Mouse (Mus musculus) heart, postnatal 0 days (tissue): ENCODE measurements at regions not wholly inside any gene's neighbourhood (a gene's known extent, or its start where the extent isn't known, plus 50 kb on each side); places are given as distances from the start of the nearest gene placed in this dataset.

Source experiments
- ATAC-seq: fragments of 200-750 bp; cut with Nextera tagmentation; 2 replicates; pipeline ENCODE4 v1.8.0; 2017; ENCODE audit warnings: low read depth, moderate number of reproducible peaks, moderate library complexity; ENCODE audit not compliant: insufficient read depth
- DNase-seq: peaks from one replicate; pipeline ENCODE4 v3.0.0-alpha.2; 2016; ENCODE audit warnings: low spot score
- H3K27ac ChIP-seq: fragments of 300-500 bp; sonication (generic); 2 replicates; pipeline ENCODE4 v1.5.1; 2014; ENCODE audit warnings: low read depth, mild to moderate bottlenecking
- H3K27me3 ChIP-seq: fragments of 300-500 bp; sonication (generic); 2 replicates; pipeline ENCODE4 v1.6.1; 2014; ENCODE audit warnings: low read length, mixed read lengths; ENCODE audit not compliant: control insufficient read depth, insufficient read depth
- H3K36me3 ChIP-seq: fragments of 300-500 bp; sonication (generic); replicated peaks from 2 replicates; pipeline ENCODE4 v1.6.1; 2014; ENCODE audit warnings: low read length, mixed read lengths; ENCODE audit not compliant: control insufficient read depth, insufficient read depth
- H3K4me1 ChIP-seq: fragments of 300-500 bp; sonication (generic); 2 replicates; pipeline ENCODE4 v1.6.1; 2014; ENCODE audit warnings: antibody characterized with exemption; ENCODE audit not compliant: control insufficient read depth, insufficient read depth
- H3K4me2 ChIP-seq: fragments of 300-500 bp; sonication (generic); 2 replicates; pipeline ENCODE4 v1.6.1; 2014; ENCODE audit warnings: low read depth, mild to moderate bottlenecking, low read length, moderate library complexity
- H3K4me3 ChIP-seq: fragments of 300-500 bp; sonication (generic); 2 replicates; pipeline ENCODE4 v1.5.1; 2014; ENCODE audit warnings: low read depth, low read length
- H3K9ac ChIP-seq: fragments of 300-500 bp; sonication (generic); replicated peaks from 2 replicates; pipeline ENCODE4 v1.6.1; 2014; ENCODE audit warnings: low read depth, low read length, mixed read lengths
- H3K9me3 ChIP-seq: fragments of 300-500 bp; sonication (generic); replicated peaks from 2 replicates; pipeline ENCODE4 v1.6.1; 2016; ENCODE audit warnings: low read length; ENCODE audit not compliant: control insufficient read depth
- CTCF ChIP-seq: IDR thresholded peaks from 2 replicates; pipeline ENCODE4 v1.5.1; 2016; ENCODE audit warnings: antibody characterized with exemption, control low read depth, low read depth
- EP300 ChIP-seq: IDR thresholded peaks from 2 replicates; pipeline ENCODE4 v1.6.1; 2016; ENCODE audit warnings: antibody characterized with exemption, low read depth
- WGBS: fragments of 180-500 bp; shearing (Covaris S2); extraction: QIAGEN DNeasy Blood & Tissue Kit; methylation state at CpG from one replicate; pipeline ENCODE4 v1.1.7; 2014; 5-methylcytosine and 5-hydroxymethylcytosine counted together

- Histone ChIP-seq H3K4me3 (no peak overlapping the region), H3K27ac (no peak overlapping the region), H3K9ac (no peak overlapping the region), H3K4me1 (peaks cover 10% of the 10 kb centered on the region; the same call in 1 of the 2 replicates), H3K36me3 (no peaks in the 10 kb centered on the region), H3K9me3 (no peaks in the 10 kb centered on the region), H3K4me2 (no peak overlapping the region), H3K27me3 (no peaks in the 10 kb centered on the region)
- no peak for ATAC-seq
- 69% methylated on average over 4 of the region's 4 CpGs for WGBS
- no peak for TF ChIP-seq EP300
- no peak for TF ChIP-seq CTCF
- DNase-seq = no peak
Observed at GRCm38 (mm10) chr12:54309874-54310273, 106.2 kb upstream of the Egln3 start.

- no peak for DNase-seq
- TF ChIP-seq EP300 = no peak
- no peak for TF ChIP-seq CTCF
- WGBS = 85% methylated on average over 6 of the region's 6 CpGs
Observed at GRCm38 (mm10) chr12:54309219-54309618, 105.6 kb upstream of the Egln3 start.

GRCm38 (mm10) chr12:54305135-54305630, 101.5 kb upstream of the Egln3 start:
- 80% methylated on average over 9 of the region's 9 CpGs for WGBS
- TF ChIP-seq EP300 (no peak), CTCF (no peak)
- no peaks in the 10 kb centered on the region for H3K4me1 ChIP-seq
- ATAC-seq (no peak), DNase-seq (no peak)
- no peak overlapping the region for H3K4me2 ChIP-seq
- H3K4me3 ChIP-seq = no peak overlapping the region
- no peak overlapping the region for H3K9ac ChIP-seq
- H3K27me3 ChIP-seq = no peaks in the 10 kb centered on the region
- H3K27ac ChIP-seq = no peak overlapping the region
- no peaks in the 10 kb centered on the region for H3K36me3 ChIP-seq
- no peaks in the 10 kb centered on the region for H3K9me3 ChIP-seq

More at GRCm38 (mm10) chr12:54309219-54309618, 105.6 kb upstream of the Egln3 start:
- Histone ChIP-seq H3K27ac (no peak overlapping the region), H3K4me3 (no peak overlapping the region), H3K27me3 (no peaks in the 10 kb centered on the region), H3K36me3 (no peaks in the 10 kb centered on the region), H3K4me2 (no peak overlapping the region), H3K9ac (no peak overlapping the region), H3K9me3 (no peaks in the 10 kb centered on the region), H3K4me1 (peaks cover 10% of the 10 kb centered on the region; the same call in 1 of the 2 replicates)
- ATAC-seq = no peak

- ATAC-seq (no peak), DNase-seq (no peak)
- H3K4me3 ChIP-seq = no peak overlapping the region
- no peak overlapping the region for H3K9ac ChIP-seq
- H3K36me3 ChIP-seq = no peaks in the 10 kb centered on the region
- TF ChIP-seq EP300 = no peak
- H3K9me3 ChIP-seq = no peaks in the 10 kb centered on the region
- WGBS = 81% methylated on average over 8 of the region's 8 CpGs
- no peak overlapping the region for H3K27ac ChIP-seq
- H3K27me3 ChIP-seq = no peaks in the 10 kb centered on the region
- H3K4me2 ChIP-seq = no peak overlapping the region
- no peaks in the 10 kb centered on the region for H3K4me1 ChIP-seq
Observed at GRCm38 (mm10) chr12:54303746-54304145, 100.1 kb upstream of the Egln3 start.

GRCm38 (mm10) chr12:54299506-54299905, 95.8 kb upstream of the Egln3 start:
- H3K4me2 ChIP-seq = no peak overlapping the region
- ATAC-seq = no peak
- no peak overlapping the region for H3K27ac ChIP-seq
- no peaks in the 10 kb centered on the region for H3K36me3 ChIP-seq
- H3K4me1 ChIP-seq = no peaks in the 10 kb centered on the region
- no peak overlapping the region for H3K9ac ChIP-seq
- no peak overlapping the region for H3K4me3 ChIP-seq
- DNase-seq = no peak
- H3K27me3 ChIP-seq = no peaks in the 10 kb centered on the region
- WGBS = 58% methylated on average over 5 of the region's 5 CpGs
- no peaks in the 10 kb centered on the region for H3K9me3 ChIP-seq
- TF ChIP-seq CTCF (no peak), EP300 (no peak)

GRCm38 (mm10) chr12:54293248-54293647, 89.6 kb upstream of the Egln3 start:
- ATAC-seq (no peak), DNase-seq (no peak)
- Histone ChIP-seq H3K9ac (no peak overlapping the region), H3K27ac (no peak overlapping the region), H3K4me2 (no peak overlapping the region), H3K4me3 (no peak overlapping the region), H3K36me3 (no peaks in the 10 kb centered on the region), H3K9me3 (no peaks in the 10 kb centered on the region), H3K27me3 (no peaks in the 10 kb centered on the region), H3K4me1 (peaks cover 10% of the 10 kb centered on the region)
- TF ChIP-seq EP300 (no peak), CTCF (no peak)
- 65% methylated on average over 2 of the region's 2 CpGs for WGBS
